Comparison of ENCODE assay signal across 20 mouse cellular contexts in the genomic region with DNA sequence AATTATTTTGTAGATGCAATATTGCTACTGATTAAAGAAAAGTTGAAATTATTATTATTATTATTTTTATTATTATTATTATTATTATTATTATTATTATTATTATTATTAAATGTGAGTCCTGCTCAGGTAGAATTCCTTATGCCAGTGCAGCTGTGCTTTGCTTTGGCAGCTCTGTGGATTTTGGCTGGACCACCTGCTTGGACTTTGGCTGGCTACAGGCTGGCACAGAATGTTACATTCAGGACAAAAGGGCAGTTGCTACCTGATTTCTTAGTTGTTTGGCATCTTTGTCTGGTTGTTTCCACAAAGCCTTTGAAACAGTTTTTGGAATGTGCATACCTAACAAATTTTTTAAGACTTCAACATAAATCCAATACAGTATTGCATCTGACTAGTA.
"Had no signal": no experiment of that assay in that cellular context is flagged by ENCODE, and none has a peak within 500 bp of the region (broad histone marks: within the 10 kb centered on the region; RNA-seq: fewer than 3 reads in every experiment).

No protein-coding gene starts in this region.

- ATAC-seq: lung, postnatal 0 days; midbrain, embryonic 13.5 days; midbrain, embryonic 15.5 days had no signal

- H3K4me1 ChIP-seq: lung, embryonic 15.5 days; megakaryocyte, embryonic 14.5 days; midbrain, embryonic 13.5 days; midbrain, embryonic 15.5 days; neural tube, embryonic 13.5 days; neural tube, embryonic 15.5 days had no signal

- H3K4me2 ChIP-seq: lung, embryonic 15.5 days; midbrain, embryonic 11.5 days; midbrain, embryonic 13.5 days; midbrain, embryonic 15.5 days; neural tube, embryonic 13.5 days; neural tube, embryonic 15.5 days had no signal

- H3K9me3 ChIP-seq: lung, embryonic 15.5 days; megakaryocyte, embryonic 14.5 days; midbrain, embryonic 13.5 days; midbrain, embryonic 15.5 days; neural tube, embryonic 13.5 days; neural tube, embryonic 15.5 days had no signal

- H3K36me3 ChIP-seq: lung, embryonic 15.5 days; midbrain, embryonic 13.5 days; midbrain, embryonic 15.5 days; neural tube, embryonic 13.5 days; neural tube, embryonic 15.5 days had no signal

- H3K4me3 ChIP-seq: lung, embryonic 15.5 days; megakaryocyte, embryonic 14.5 days; midbrain, embryonic 13.5 days; midbrain, embryonic 15.5 days; neural tube, embryonic 13.5 days; neural tube, embryonic 15.5 days had no signal

- H3K27me3 ChIP-seq: lung, embryonic 15.5 days; megakaryocyte, embryonic 14.5 days; midbrain, embryonic 13.5 days; midbrain, embryonic 15.5 days; neural tube, embryonic 13.5 days; neural tube, embryonic 15.5 days had no signal

- H3K9ac ChIP-seq: lung, embryonic 15.5 days; midbrain, embryonic 13.5 days; midbrain, embryonic 15.5 days; neural tube, embryonic 13.5 days; neural tube, embryonic 15.5 days had no signal

- H3K27ac ChIP-seq: lung, embryonic 15.5 days; macrophage; midbrain, embryonic 13.5 days; midbrain, embryonic 15.5 days; neural tube, embryonic 13.5 days; neural tube, embryonic 15.5 days had no signal

- DNase-seq: lung, adult 2 months; lung, postnatal 14 days; lung, postnatal 36 days; retina, postnatal 1 day; right cerebral cortex, adult 18-20 months; right cerebral cortex, postnatal 25 days; right cerebral cortex, postnatal 4 days; spleen, adult 18-20 months; thymus, adult 18-20 months; thymus, postnatal 14 days; thymus, postnatal 36 days had no signal
